Mouse (Mus musculus) testis, adult 2 months (tissue): ENCODE measurements around the gene Cyb5rl.

Experiments used
- CTCF ChIP-seq: fragments of 200-500 bp; IDR thresholded peaks from 2 replicates; pipeline ENCODE4 v1.5.1; 2012; ENCODE audit warnings: low read depth, mild to moderate bottlenecking, inconsistent platforms, low read length, moderate library complexity; ENCODE audit not compliant: control insufficient read depth, insufficient read depth, insufficient replicate concordance
- POLR2A ChIP-seq: fragments of 200-500 bp; IDR thresholded peaks from 2 replicates; pipeline ENCODE4 v1.6.1; 2012; ENCODE audit warnings: low read depth, mild to moderate bottlenecking, inconsistent platforms, low read length, moderate library complexity; ENCODE audit not compliant: control insufficient read depth

DNA sequence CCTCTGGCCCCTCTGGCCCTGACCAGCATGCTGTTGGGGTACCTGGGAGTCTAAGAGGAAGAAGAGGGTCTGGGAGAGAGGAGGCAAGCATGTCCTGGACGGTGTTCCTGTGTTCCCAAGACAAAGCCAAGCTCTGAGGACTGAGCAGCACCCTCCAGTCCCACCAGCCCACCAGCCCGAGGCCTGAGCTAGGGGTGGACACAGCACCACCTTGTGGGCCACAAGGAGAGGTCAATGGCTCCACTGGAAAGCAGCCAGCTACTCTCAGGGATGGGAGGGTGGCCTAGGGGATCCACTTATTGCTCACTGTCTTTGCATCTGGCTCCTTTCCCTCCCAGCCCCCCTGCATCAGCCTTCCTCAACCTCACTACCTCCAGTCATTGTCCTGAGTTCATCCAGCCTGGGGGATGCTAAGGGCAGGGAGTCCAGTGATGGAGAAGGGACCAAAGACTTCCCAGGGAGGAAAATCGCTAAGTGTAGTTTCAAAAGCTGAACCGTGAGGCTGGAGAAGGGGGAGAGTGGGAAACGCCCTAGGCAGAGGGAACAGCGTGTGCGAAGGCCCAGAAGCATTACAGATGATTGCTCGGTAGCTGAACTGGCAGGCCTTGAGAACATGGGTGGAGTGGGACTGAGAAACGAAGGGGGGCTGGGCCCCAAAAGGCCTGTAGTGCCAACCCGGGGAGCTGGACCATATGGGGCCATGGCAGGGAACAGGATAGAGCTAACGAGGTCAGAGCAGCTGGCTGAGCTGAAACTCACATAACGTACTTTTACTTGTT is 54.6 kb downstream of the Cyb5rl start:
- no peak; the same call in 1 of the 2 replicates for TF ChIP-seq CTCF
- TF ChIP-seq POLR2A = no peak
